Mouse (Mus musculus) myocyte (in vitro differentiated cells): ENCODE results near the gene Slc31a1.

Experiments
- MAX ChIP-seq: IDR thresholded peaks from one replicate; pipeline ENCODE4 v1.6.1; 2011; ENCODE audit warnings: low read depth, mild to moderate bottlenecking, control low read depth
- MYOD1 ChIP-seq, 3 experiments: IDR thresholded peaks; one replicate each; pipeline ENCODE4 v1.6.1; 2011; ENCODE audit warnings: control low read depth in 2 of 3, low read depth in 2 of 3, mild to moderate bottlenecking in 2 of 3, moderate library complexity in 1 of 3; ENCODE audit not compliant: insufficient read length in 2 of 3, control insufficient read depth in 1 of 3
- POLR2A ChIP-seq: IDR thresholded peaks from one replicate; pipeline ENCODE4 v1.6.1; 2011; ENCODE audit warnings: low read depth, mild to moderate bottlenecking, control low read depth, moderate library complexity; ENCODE audit not compliant: insufficient read length
- POLR2AphosphoS2 ChIP-seq: IDR thresholded peaks from one replicate; pipeline ENCODE4 v1.6.1; 2011; ENCODE audit warnings: low read depth, control low read depth; ENCODE audit not compliant: insufficient read length
- REST ChIP-seq: IDR thresholded peaks from one replicate; pipeline ENCODE4 v1.6.1; 2011; ENCODE audit warnings: mild to moderate bottlenecking, control low read depth, moderate library complexity; ENCODE audit not compliant: insufficient read depth, insufficient read length
- SRF ChIP-seq: IDR thresholded peaks from one replicate; pipeline ENCODE4 v1.6.1; 2011; ENCODE audit warnings: low read depth; ENCODE audit not compliant: control insufficient read depth, insufficient read length
- TCF12 ChIP-seq: IDR thresholded peaks from one replicate; pipeline ENCODE4 v1.6.1; 2011; ENCODE audit warnings: mild to moderate bottlenecking, control low read depth; ENCODE audit not compliant: poor library complexity, insufficient read depth, severe bottlenecking

- TF ChIP-seq POLR2AphosphoS2 (no peak), MAX (no peak), POLR2A (no peak), TCF12 (no peak), MYOD1 (IDR thresholded peaks at IDR 0.05; ENCODE audit: control insufficient read depth in 1 of 3, insufficient read length in 2 of 3, low read depth in 2 of 3) (no peak), SRF (no peak), REST (no peak)
These were observed 57.9 kb downstream of the Slc31a1 start for GRCm38 (mm10) chr4:62418448-62418847.
